Mouse (Mus musculus) adrenal gland, postnatal 14 days (tissue): ENCODE measurements around the gene Mageh1. TPM values are rescaled to one million over a fixed set of nuclear protein-coding genes. Genes with fewer than 3 reads are reported as not detected.
"Not testable (repeated sequence)": the region's sequence is repeated elsewhere in the genome, so short reads cannot be mapped to it uniquely, and the experiment has no call there.

Experiments
- DNase-seq: peaks from one replicate; pipeline ENCODE4 v3.0.0; 2021; ENCODE audit warnings: mixed read lengths
- long read RNA-seq, 2 experiments: library from polyadenylated mRNA; stranded (forward); transcript quantifications; one replicate each; pipeline ENCODE4 v2.0.0; 2021
- total RNA-seq: library from RNA; stranded (reverse); gene quantifications from 2 replicates; pipeline ENCODE4 v1.2.3, GENCODE M21; 2021

Gene Mageh1
- 21.7 and 27.0 TPM in 2 replicates for total RNA-seq
- long read RNA-seq, experiment 1, transcript Mageh1-201 (1 exons, 1,410 nt), result major isoform, 18 of 18 reads
- long read RNA-seq, experiment 1, partial matches to known transcripts, result 0 of 18 reads
- long read RNA-seq, experiment 1, other reads (novel, unspliced or antisense), result 0 of 18 reads
- long read RNA-seq, experiment 2, transcript Mageh1-201 (1 exons, 1,410 nt), result major isoform, 14 of 15 reads
- long read RNA-seq, experiment 2, partial matches to known transcripts, result 0 of 15 reads
- long read RNA-seq, experiment 2, other reads (novel, unspliced or antisense), result 1 of 15 reads

- DNase-seq, result peak; percentile 85
These were observed at the start of gene Mageh1 for GRCm38 (mm10) chrX:153037087-153037971. Gene Mageh1, minus strand, starts transcription at chrX:153037575.

DNA sequence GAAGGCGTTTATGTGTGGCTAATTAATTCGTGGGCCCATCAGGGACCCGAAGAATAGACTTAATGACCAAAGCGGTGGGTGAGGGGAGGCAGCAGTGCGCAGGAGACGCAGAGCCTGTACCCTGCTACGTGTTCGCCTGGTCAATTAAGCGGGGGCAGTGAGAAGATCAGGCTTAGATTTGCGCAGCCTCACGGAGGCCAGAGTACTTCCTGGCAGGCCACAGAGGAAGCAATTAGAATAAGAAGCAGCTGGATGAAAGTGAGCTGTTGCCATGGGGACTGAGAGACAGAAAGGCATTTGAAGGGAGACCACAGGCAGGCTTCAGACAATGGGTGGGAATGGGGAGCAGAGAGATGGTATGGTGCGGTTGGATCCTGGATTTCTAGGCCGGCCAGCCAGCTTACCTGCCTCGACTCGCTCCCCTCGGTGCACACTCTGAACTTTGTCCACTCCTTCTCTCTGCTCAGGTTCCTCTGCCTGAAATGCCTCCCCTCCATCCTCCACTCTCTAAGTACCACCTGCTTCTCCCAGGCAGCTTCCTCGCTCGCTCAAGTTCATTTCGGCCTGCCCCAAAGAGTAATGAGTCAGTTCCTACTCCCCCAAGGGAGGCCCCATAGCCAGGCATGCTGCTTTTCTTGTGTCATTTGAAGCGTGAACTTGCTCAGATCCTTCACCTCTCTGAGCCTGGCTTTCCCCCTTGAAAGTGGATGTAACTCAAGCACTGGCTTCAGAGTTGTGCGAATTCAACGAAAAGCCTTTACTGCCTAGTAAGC, 783 bp upstream of the Mageh1 start:
- DNase-seq, result not testable (repeated sequence)

DNA sequence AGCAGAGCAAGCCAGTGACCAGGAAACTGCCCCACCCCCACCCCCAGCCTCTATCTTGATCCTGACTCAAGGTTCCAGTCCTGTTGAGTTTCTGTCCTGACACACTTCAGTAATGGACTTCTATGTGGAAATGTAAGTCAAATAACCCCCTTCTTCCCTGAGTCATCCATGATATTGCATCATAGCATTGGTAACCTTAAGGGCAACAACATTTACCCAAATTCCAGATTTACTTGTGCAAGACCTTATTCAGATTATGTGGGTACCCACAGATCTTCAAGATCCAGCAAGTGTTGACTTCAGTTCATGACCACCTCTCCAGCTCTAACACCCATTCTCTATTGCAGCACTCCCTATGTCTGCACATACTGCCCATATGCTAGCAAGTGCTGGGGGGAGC, 5.8 kb downstream of the Mageh1 start:
- not testable (repeated sequence) for DNase-seq

DNA sequence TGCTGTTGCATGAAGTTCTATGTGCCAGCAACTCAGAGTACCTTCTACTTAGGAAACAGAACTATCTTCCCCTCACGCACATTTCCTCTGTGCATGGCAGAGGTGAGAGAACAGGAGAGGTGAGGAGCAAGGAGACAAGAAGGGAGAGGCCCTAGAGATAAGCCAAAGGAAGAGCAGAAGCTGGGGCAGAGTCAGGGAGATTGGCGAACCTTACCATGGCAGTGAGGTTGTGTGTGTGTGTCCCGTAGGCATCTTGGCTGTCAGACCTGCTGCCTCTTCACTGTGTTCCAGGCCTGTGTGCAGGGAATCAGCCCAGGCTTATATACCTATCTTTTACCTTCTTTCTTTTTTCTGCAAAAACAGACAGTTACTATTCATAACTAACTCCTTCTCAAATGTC, 11.7 kb downstream of the Mageh1 start:
- DNase-seq, result not testable (repeated sequence)

- not testable (repeated sequence) for DNase-seq
These were observed 12.1 kb downstream of the Mageh1 start for GRCm38 (mm10) chrX:153025255-153025654.

DNA sequence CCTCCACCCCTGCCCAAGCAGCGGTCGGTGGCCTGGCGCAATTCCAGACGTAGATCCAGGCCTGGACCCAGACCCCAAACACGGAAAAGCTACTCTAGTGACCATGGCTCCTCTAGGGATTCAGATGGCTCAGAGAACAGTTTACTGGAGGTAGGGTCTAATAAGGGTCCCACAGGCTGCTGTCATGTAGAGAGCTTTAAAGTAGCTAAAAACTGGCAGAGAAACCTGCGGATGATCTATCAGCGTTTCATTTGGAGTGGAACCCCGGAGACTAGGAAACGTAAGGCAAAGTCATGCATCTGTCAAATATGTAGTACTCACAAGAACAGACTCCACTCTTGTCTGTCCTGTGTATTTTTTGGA, 29.7 kb downstream of the Mageh1 start:
- DNase-seq, result no peak

DNA sequence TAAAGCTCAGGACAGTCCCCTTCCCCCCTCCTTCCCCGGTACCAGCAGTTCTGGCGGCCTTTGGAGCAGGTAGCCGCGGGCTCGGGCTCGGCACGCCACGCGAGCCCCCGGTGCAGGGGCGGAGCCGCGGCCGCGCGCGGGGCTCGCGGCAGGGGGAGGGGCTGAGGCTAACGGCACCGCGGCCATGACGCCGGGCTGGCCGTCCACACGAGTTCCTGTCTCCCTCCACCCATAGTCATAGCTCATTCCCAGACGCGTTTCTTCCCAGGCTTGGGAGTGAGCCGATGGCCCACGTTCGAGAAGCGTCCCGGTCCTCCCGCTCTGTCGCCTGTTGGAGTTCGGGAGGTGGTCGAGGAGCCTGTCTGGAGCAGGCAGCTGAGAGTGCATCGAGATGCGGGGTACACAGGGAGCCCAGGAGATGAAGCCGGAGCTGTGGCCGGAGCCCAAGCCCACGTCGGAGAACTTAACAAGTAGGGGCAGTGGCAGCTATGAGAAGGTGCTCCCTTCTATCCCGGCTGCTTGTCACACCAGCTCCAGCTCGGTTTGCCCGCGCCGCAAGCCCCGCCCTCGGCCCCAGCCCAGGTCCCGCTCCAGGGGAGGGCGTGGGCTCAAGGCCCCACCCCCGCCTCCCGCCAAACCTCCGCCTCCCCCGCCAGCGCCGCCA, 30.2 kb downstream of the Mageh1 start:
- DNase-seq, result peak; percentile 67

GRCm38 (mm10) chrX:153006387-153006841, 31.0 kb downstream of the Mageh1 start, which contains the start of gene Usp51:
Gene Usp51, plus strand, starts transcription at chrX:153006469.
- peak; percentile 39 for DNase-seq

DNA sequence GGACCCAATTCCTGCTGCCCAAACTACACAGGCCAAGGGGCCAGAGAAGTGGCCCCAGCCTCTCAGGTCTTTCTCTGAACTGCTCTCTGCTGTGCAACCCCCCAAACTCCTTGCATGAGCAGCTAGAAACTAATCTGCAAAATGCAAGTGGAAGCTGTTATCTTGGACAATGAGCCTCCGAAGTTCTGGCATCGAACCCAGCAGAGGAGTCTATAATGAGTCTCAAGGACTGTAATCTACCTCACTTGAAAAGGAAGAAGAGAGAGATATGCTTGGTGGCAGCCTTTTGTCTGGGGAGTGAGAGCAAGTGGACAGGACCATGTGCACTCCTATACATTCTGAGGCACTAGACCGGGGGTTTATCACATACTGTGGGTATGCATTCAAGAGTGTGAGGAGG, 41.3 kb downstream of the Mageh1 start:
- DNase-seq, result not testable (repeated sequence)

DNA sequence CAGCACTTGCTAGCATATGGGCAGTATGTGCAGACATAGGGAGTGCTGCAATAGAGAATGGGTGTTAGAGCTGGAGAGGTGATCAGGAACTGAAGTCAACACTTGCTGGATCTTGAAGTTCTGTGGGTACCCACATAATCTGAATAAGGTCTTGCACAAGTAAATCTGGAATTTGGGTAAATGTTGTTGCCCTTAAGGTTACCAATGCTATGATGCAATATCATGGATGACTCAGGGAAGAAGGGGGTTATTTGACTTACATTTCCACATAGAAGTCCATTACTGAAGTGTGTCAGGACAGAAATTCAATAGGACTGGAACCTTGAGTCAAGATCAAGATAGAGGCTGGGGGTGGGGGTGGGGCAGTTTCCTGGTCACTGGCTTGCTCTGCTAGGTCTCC, 47.5 kb downstream of the Mageh1 start:
- DNase-seq, result not testable (repeated sequence)

Other genes with a start within 250 kb of the Mageh1 start
- gene Usp51, start 31.1 kb downstream of the Mageh1 start, total RNA-seq, result 2.8 and 3.5 TPM in 2 replicates
- not detected in 2 replicates for gene Foxr2, start 81.2 kb upstream of the Mageh1 start, total RNA-seq
- 9.0 and 9.5 TPM in 2 replicates for gene Rragb, start 102.4 kb upstream of the Mageh1 start, total RNA-seq
- gene Klf8, start 199.9 kb upstream of the Mageh1 start, total RNA-seq, result 0.41 and 1.2 TPM in 2 replicates